Mouse (Mus musculus) Patski (cell line): ENCODE measurements around the gene Gtf2a2. TPM values are rescaled to one million over a fixed set of nuclear protein-coding genes. Genes with fewer than 3 reads are reported as not detected.

ENCODE experiments used
- ATAC-seq: fragments of 100-300 bp; one replicate; pipeline ENCODE4 v1.8.0; 2021
- CTCF ChIA-PET: fragments of 350-600 bp; sonication (Branson Sonifier 250); formaldehyde crosslinking; loops from one replicate; lab custom pipeline; 2022; ENCODE audit warnings: inconsistent platforms; lab: Charles Lee
- POLR2A ChIA-PET: fragments of 350-600 bp; sonication (Branson Sonifier 250); formaldehyde crosslinking; loops from one replicate; lab custom pipeline; 2022; ENCODE audit warnings: antibody characterized with exemption, inconsistent platforms; lab: Charles Lee
- DNase-seq: peaks from one replicate; pipeline ENCODE4 v3.0.0-alpha.2; 2011; ENCODE audit warnings: low read depth, low spot score
- H3K27me3 ChIP-seq: fragments of 371-371 bp; one replicate; pipeline ENCODE4 v1.5.1; 2021
- CTCF ChIP-seq: fragments of 100-300 bp; IDR thresholded peaks from one replicate; pipeline ENCODE4 v1.5.1; 2021
- in situ Hi-C: fragments of 300-500 bp; cut with MboI; formaldehyde crosslinking; loops from 3 replicates; pipeline ENCODE4 v1.11.1; 2018; ENCODE audit warnings: low pct_unique_long_range_greater_than_20kb, mixed read lengths
- polyA plus RNA-seq: library from polyadenylated mRNA; unstranded; gene quantifications from one replicate; pipeline ENCODE4 v1.2.3, GENCODE M21; 2021

Gene Gtf2a2
- polyA plus RNA-seq, 1 experiment from 2014 or later, result 85.6 TPM

GRCm38 (mm10) chr9:70034702-70035101, 22.4 kb downstream of the Gtf2a2 start:
- DNase-seq (no peak), ATAC-seq (no peak)
- in situ Hi-C loops, result no loop called here
- no peak for TF ChIP-seq CTCF
- CTCF ChIA-PET, result no interaction called here
- no peaks in the 10 kb centered on the region for H3K27me3 ChIP-seq
- POLR2A ChIA-PET, result interaction anchor here (1.7 kb wide), 1 partner anchor 106 kb away, joined by 4 read pairs; no protein-coding TSS in a partner anchor

- no peak for DNase-seq
- in situ Hi-C loops, result no loop called here
- no peak for ATAC-seq
- no peak for TF ChIP-seq CTCF
- no peaks in the 10 kb centered on the region for H3K27me3 ChIP-seq
- CTCF ChIA-PET, result interaction anchor here (1.0 to 1.6 kb wide), 2 partner anchors 11 to 44 kb away, joined by 3 to 5 read pairs; no protein-coding TSS in a partner anchor
- POLR2A ChIA-PET, result no interaction called here
Observed at GRCm38 (mm10) chr9:70036646-70037045, 24.3 kb downstream of the Gtf2a2 start.

GRCm38 (mm10) chr9:70037988-70038387, 25.6 kb downstream of the Gtf2a2 start, which contains the start of gene Gcnt3:
Gene Gcnt3, minus strand, starts transcription at chr9:70038088.
- H3K27me3 ChIP-seq, result no peaks in the 10 kb centered on the region
- CTCF ChIA-PET, result interaction anchor here (1.5 kb wide), 1 partner anchor 16 kb away, joined by 3 read pairs; no protein-coding TSS in a partner anchor
- no peak for TF ChIP-seq CTCF
- in situ Hi-C loops, result no loop called here
- no peak for ATAC-seq
- POLR2A ChIA-PET, result no interaction called here
- DNase-seq, result no peak

GRCm38 (mm10) chr9:70039597-70040385, 27.4 kb downstream of the Gtf2a2 start:
- H3K27me3 ChIP-seq, result no peaks in the 10 kb centered on the region
- no peak for TF ChIP-seq CTCF
- in situ Hi-C loops, result no loop called here
- CTCF ChIA-PET, result interaction anchor here (1.5 kb wide), 1 partner anchor 18 kb away, joined by 3 read pairs; no protein-coding TSS in a partner anchor
- DNase-seq (no peak), ATAC-seq (no peak)
- POLR2A ChIA-PET, result interaction anchor here (0.9 kb wide), 1 partner anchor 10 kb away, joined by 4 read pairs; no protein-coding TSS in a partner anchor

GRCm38 (mm10) chr9:70040570-70040969, 28.2 kb downstream of the Gtf2a2 start:
- no peaks in the 10 kb centered on the region for H3K27me3 ChIP-seq
- ATAC-seq, result no peak
- ChIA-PET CTCF (no interaction called here), POLR2A (no interaction called here)
- no peak for DNase-seq
- no peak for TF ChIP-seq CTCF
- in situ Hi-C loops, result no loop called here

GRCm38 (mm10) chr9:70042137-70042536, 29.8 kb downstream of the Gtf2a2 start:
- DNase-seq (no peak), ATAC-seq (no peak)
- CTCF ChIA-PET, result no interaction called here
- no peaks in the 10 kb centered on the region for H3K27me3 ChIP-seq
- TF ChIP-seq CTCF, result no peak
- POLR2A ChIA-PET, result no interaction called here
- in situ Hi-C loops, result no loop called here

- DNase-seq (no peak), ATAC-seq (no peak)
- POLR2A ChIA-PET, result no interaction called here
- CTCF ChIA-PET, result no interaction called here
- TF ChIP-seq CTCF, result no peak
- no peaks in the 10 kb centered on the region for H3K27me3 ChIP-seq
- in situ Hi-C loops, result no loop called here
Observed at GRCm38 (mm10) chr9:70042935-70043334, 30.6 kb downstream of the Gtf2a2 start.

- DNase-seq (no peak), ATAC-seq (no peak)
- in situ Hi-C loops, result no loop called here
- no peaks in the 10 kb centered on the region for H3K27me3 ChIP-seq
- ChIA-PET POLR2A (interaction anchor here (0.5 to 1.1 kb wide), 3 partner anchors 12 to 23 kb away, joined by 4 read pairs; no protein-coding TSS in a partner anchor), CTCF (interaction anchor here (1.0 kb wide), 1 partner anchor 14 kb away, joined by 3 read pairs; no protein-coding TSS in a partner anchor)
- no peak for TF ChIP-seq CTCF
Observed at GRCm38 (mm10) chr9:70044865-70045264, 32.5 kb downstream of the Gtf2a2 start.

GRCm38 (mm10) chr9:70046255-70046654, 33.9 kb downstream of the Gtf2a2 start:
- DNase-seq (no peak), ATAC-seq (no peak)
- no peaks in the 10 kb centered on the region for H3K27me3 ChIP-seq
- in situ Hi-C loops, result no loop called here
- POLR2A ChIA-PET, result no interaction called here
- no peak for TF ChIP-seq CTCF
- CTCF ChIA-PET, result no interaction called here

GRCm38 (mm10) chr9:70047839-70048238, 35.5 kb downstream of the Gtf2a2 start:
- in situ Hi-C loops, result no loop called here
- ChIA-PET POLR2A (no interaction called here), CTCF (interaction anchor here (0.9 to 2.5 kb wide), 6 partner anchors 12 to 29 kb away, joined by 3 to 9 read pairs (median 4); no protein-coding TSS in a partner anchor)
- no peaks in the 10 kb centered on the region for H3K27me3 ChIP-seq
- peak; percentile 9 for TF ChIP-seq CTCF
- DNase-seq (peak; percentile 43), ATAC-seq (peak; percentile 86)

GRCm38 (mm10) chr9:70048280-70048679, 35.9 kb downstream of the Gtf2a2 start:
- POLR2A ChIA-PET, result no interaction called here
- ATAC-seq (peak; percentile 9), DNase-seq (no peak)
- in situ Hi-C loops, result no loop called here
- H3K27me3 ChIP-seq, result no peaks in the 10 kb centered on the region
- TF ChIP-seq CTCF, result no peak
- CTCF ChIA-PET, result interaction anchor here (1.1 to 2.5 kb wide), 5 partner anchors 12 to 29 kb away, joined by 3 to 9 read pairs (median 4); no protein-coding TSS in a partner anchor
